Mouse (Mus musculus) intestine, embryonic 15.5 days (tissue): ENCODE data around the gene Mrvi1. TPM values are rescaled to one million over a fixed set of nuclear protein-coding genes. Genes with fewer than 3 reads are reported as not detected.
A peak's percentile ranks its signal among the peaks of the same experiment; 100 is the strongest.

Source experiments
- ATAC-seq: fragments of 200-750 bp; cut with Nextera tagmentation; 2 replicates; pipeline ENCODE4 v1.8.0; 2017; ENCODE audit warnings: moderate TSS enrichment, moderate library complexity
- H3K27ac ChIP-seq: fragments of 300-500 bp; sonication (generic); 2 replicates; pipeline ENCODE4 v1.5.1; 2015; ENCODE audit warnings: mild to moderate bottlenecking, inconsistent platforms
- H3K27me3 ChIP-seq: fragments of 300-500 bp; sonication (generic); replicated peaks from 2 replicates; pipeline ENCODE4 v1.6.1; 2015; ENCODE audit warnings: inconsistent platforms
- H3K36me3 ChIP-seq: fragments of 300-500 bp; sonication (generic); 2 replicates; pipeline ENCODE4 v1.6.1; 2015; ENCODE audit warnings: inconsistent platforms
- H3K4me1 ChIP-seq: fragments of 300-500 bp; sonication (generic); replicated peaks from 2 replicates; pipeline ENCODE4 v1.6.1; 2015; ENCODE audit warnings: inconsistent platforms
- H3K4me2 ChIP-seq: fragments of 300-500 bp; sonication (generic); replicated peaks from 2 replicates; pipeline ENCODE4 v1.6.1; 2015; ENCODE audit warnings: mild to moderate bottlenecking, inconsistent platforms
- H3K4me3 ChIP-seq: fragments of 300-500 bp; sonication (generic); replicated peaks from 2 replicates; pipeline ENCODE4 v1.5.1; 2015; ENCODE audit warnings: inconsistent platforms
- H3K9ac ChIP-seq: fragments of 300-500 bp; sonication (generic); 2 replicates; pipeline ENCODE4 v1.6.1; 2015; ENCODE audit warnings: inconsistent platforms
- H3K9me3 ChIP-seq: fragments of 300-500 bp; sonication (generic); 2 replicates; pipeline ENCODE4 v1.6.1; 2016; ENCODE audit warnings: inconsistent platforms
- WGBS: fragments of 180-500 bp; shearing (Covaris S2); methylation state at CpG from one replicate; pipeline ENCODE4 v1.1.7; 2015; 5-methylcytosine and 5-hydroxymethylcytosine counted together
- polyA plus RNA-seq: library from polyadenylated mRNA; unstranded; fragments of >200 nt; fragmentation: Nextera tagmentation; extraction: Ambion mirVana; gene quantifications from 2 replicates; pipeline ENCODE4 v1.2.1, GENCODE M21; 2015

The Mrvi1 gene
- polyA plus RNA-seq, 1 experiment from 2014 or later: 16.9 TPM

DNA sequence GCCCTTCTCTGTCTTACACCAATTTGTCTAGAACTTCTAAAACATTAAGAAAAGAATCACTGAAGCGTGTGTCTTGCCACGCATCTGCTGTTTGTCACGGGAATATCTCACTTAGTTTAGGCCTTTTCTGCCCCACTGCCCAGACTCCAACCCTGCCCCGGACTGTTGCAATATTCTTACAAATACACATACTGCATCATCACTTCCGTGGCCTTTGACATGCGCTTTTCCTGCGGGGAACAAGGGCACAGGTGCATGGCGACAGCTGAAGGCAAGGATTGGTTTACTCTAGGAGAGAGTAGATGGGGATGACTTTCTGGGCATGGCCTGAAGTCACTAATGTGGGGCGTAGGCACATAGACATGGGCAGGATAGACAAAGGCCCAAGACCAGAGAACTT is 87.6 kb downstream of the Mrvi1 start:
- H3K4me1 ChIP-seq: peaks cover 18% of the 10 kb centered on the region
- no peak overlapping the region for H3K9ac ChIP-seq
- no peak for ATAC-seq
- no peak overlapping the region for H3K4me3 ChIP-seq
- no peak overlapping the region for H3K4me2 ChIP-seq
- H3K9me3 ChIP-seq: no peaks in the 10 kb centered on the region
- peak overlapping the region; percentile 89; the same call in 1 of the 2 replicates for H3K27ac ChIP-seq
- H3K36me3 ChIP-seq: no peaks in the 10 kb centered on the region
- 72% methylated on average over 9 of the region's 9 CpGs for WGBS
- H3K27me3 ChIP-seq: no peaks in the 10 kb centered on the region

DNA sequence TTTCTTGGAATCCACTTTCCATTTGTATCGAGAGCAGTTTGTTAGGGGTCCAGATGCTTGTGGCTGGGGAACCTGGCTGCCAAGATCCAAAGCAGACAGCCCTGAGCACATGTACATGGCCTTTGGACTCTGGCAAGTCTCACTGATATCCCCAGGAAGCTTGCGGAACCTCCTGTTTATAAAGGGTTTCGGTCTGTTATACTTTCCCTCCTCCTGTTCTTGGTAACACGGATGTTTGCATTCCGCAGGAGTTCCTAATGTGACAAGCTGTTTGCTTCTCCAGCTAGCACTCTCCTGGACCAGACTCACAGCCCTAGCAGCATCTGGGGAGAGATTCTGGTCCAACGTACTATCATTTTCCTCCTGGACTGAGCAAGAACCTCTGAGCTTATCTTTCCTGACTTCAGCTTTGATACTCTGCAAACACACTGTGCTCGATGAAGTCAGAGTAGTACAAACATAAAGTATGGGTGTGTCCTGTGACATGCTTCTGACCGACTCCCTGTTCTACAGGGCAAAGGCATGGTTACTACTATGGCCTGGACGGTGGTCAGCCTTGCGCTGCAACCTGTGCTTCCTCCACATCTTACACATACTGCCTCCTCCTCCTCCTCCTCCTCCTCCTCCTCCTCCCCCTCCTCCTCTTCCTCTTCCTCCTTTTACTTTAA is 88.2 kb downstream of the Mrvi1 start:
- Histone ChIP-seq H3K9ac (no peak overlapping the region), H3K4me3 (no peak overlapping the region), H3K36me3 (no peaks in the 10 kb centered on the region), H3K27me3 (no peaks in the 10 kb centered on the region), H3K27ac (peak overlapping the region; percentile 89), H3K4me2 (peak overlapping the region; percentile 20), H3K4me1 (peaks cover 18% of the 10 kb centered on the region), H3K9me3 (no peaks in the 10 kb centered on the region)
- WGBS: 18% methylated on average over 10 of the region's 10 CpGs
- peak; percentile 93 for ATAC-seq

DNA sequence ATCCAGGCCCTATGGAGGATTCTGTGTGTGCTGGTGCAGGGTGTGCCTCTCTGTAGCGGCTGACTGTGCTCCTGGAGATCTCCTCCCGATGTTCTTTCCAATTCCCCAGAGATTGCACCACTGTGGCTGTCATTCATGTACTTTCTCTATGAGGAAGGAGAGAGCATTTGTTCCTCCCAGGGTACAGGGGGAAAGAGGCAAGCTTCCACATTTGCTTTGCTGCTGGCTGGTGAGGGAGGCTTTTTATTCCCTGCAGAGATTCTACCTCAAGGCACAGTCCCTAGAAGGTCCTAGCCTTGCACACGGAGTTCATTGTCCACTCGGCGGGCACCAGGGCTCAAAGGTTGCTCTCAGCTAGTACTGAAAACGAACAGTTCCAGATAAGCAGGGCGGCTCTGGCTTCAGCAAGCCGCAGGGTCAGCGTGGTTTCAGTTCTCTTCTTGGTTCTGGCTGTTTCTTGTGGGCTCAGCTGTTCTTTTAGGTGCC is 90.7 kb downstream of the Mrvi1 start:
- Histone ChIP-seq H3K4me1 (peaks cover 18% of the 10 kb centered on the region), H3K4me2 (peak overlapping the region; percentile 38), H3K9ac (0 out of 2 replicates have a peak overlapping the region, but pooled peaks have one; percentile 30), H3K9me3 (no peaks in the 10 kb centered on the region), H3K27me3 (no peaks in the 10 kb centered on the region), H3K4me3 (no peak overlapping the region), H3K27ac (peak overlapping the region; percentile 81), H3K36me3 (0 out of 2 replicates have a peak, but pooled peaks cover 5% of the 10 kb centered on the region)
- 57% methylated on average over 9 of the region's 9 CpGs for WGBS
- ATAC-seq: peak; percentile 78

DNA sequence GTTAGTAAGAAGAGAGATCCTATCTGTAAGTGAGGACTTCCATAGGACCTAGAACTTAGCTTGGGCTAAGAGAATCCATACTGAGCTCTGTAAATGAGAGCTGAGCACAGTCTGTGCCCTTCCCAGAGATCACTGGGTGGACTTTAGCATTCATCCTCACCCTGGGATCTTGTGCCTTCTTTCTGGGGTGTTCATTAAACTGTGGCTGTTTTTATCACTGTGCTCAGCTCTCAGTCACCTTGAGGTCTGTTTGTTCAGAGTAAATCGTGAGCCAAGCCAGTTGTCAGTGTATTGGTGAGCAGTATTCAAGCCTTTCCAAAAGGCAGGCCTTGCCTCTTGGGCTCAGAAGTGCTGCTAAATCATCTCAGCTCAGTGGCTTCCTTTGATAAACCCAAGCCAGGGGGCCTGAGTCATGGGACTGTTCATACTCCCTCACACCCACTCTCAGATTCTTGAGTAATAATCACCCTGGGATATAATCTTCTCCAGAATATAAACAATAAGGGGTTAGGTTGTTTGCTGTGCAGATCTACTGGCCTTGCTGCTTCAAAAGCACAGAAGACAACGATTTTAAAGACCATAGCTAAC is 100.4 kb downstream of the Mrvi1 start:
- Histone ChIP-seq H3K36me3 (0 out of 2 replicates have a peak, but pooled peaks cover 3% of the 10 kb centered on the region), H3K4me3 (no peak overlapping the region), H3K9me3 (no peaks in the 10 kb centered on the region), H3K9ac (no peak overlapping the region), H3K27me3 (no peaks in the 10 kb centered on the region), H3K4me2 (no peak overlapping the region), H3K4me1 (no peaks in the 10 kb centered on the region), H3K27ac (peak overlapping the region; percentile 19)
- 50% methylated on average over 2 of the region's 2 CpGs for WGBS
- ATAC-seq: peak; percentile 89

DNA sequence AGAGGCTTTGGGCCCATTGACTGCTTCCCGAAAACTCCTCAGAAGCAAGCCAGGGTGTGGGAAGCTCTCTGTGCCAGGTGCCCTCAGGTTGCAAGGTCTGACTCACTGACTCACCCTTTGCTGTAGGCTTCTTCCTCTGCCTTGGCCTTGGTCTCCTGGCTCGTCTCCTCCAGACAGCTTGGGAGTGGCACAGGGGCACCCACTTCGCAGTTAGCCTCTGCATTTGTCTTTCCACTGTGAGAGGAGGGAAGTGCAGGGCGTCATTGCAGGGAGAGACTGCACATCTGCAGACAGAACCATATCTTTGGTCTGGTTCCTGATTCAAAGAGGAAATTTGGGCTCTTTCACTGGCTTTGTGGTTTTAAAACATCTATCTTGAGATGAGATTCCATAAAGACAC is 104.2 kb downstream of the Mrvi1 start:
- Histone ChIP-seq H3K4me2 (no peak overlapping the region), H3K27me3 (no peaks in the 10 kb centered on the region), H3K9me3 (no peaks in the 10 kb centered on the region), H3K4me3 (no peak overlapping the region), H3K9ac (no peak overlapping the region), H3K4me1 (no peaks in the 10 kb centered on the region), H3K36me3 (peaks cover 6% of the 10 kb centered on the region; the same call in 1 of the 2 replicates), H3K27ac (no peak overlapping the region)
- WGBS: 76% methylated on average over 4 of the region's 4 CpGs
- no peak for ATAC-seq

DNA sequence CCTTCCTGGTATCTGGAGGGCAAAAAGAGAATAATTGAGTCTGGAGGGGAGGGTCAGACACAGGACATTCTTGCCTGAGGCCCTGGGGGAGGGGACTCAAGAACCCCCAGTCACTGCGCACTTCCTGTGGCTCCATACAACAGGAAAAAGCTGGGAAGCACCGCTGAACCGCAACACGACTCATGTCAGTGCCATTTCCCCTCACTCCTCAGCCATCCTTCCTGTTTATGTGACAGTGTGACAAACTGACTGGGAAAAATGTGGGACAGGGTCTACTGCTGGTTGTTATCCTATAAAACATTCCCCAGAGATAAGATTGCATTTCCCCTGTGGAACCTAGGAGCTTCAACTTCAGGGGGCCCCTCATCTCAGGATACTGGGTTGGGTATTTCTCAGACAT is 105.3 kb downstream of the Mrvi1 start:
- Histone ChIP-seq H3K4me3 (no peak overlapping the region), H3K27ac (no peak overlapping the region), H3K9me3 (no peaks in the 10 kb centered on the region), H3K4me1 (no peaks in the 10 kb centered on the region), H3K4me2 (no peak overlapping the region), H3K27me3 (no peaks in the 10 kb centered on the region), H3K9ac (no peak overlapping the region), H3K36me3 (peaks cover 5% of the 10 kb centered on the region; the same call in 1 of the 2 replicates)
- no peak for ATAC-seq
- 71% methylated on average over 4 of the region's 4 CpGs for WGBS

DNA sequence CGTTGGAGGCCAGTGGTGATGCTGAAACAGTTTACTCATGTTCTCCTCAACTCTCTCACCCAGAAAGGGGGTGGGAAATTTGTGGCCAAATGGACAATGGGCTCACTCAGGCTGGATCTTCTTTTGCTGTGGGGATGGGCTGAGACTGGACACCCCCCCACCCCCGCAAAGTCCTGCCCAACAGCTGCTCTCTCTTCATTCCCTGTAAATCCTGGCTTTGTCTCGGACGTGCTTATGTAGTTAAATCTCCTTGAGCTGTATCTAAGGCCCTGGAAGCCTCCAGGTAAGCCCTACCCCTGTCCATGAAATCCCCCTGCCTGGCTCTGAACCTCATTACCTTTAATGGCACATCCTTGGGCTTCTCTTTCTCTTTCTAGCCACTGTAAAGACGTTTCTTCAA is 113.5 kb downstream of the Mrvi1 start:
- H3K9ac ChIP-seq: no peak overlapping the region
- no peaks in the 10 kb centered on the region for H3K36me3 ChIP-seq
- H3K4me3 ChIP-seq: no peak overlapping the region
- no peak overlapping the region for H3K4me2 ChIP-seq
- WGBS: 75% methylated on average over 5 of the region's 5 CpGs
- H3K27me3 ChIP-seq: no peaks in the 10 kb centered on the region
- peaks cover 12% of the 10 kb centered on the region for H3K4me1 ChIP-seq
- no peak overlapping the region for H3K27ac ChIP-seq
- H3K9me3 ChIP-seq: no peaks in the 10 kb centered on the region
- ATAC-seq: no peak

DNA sequence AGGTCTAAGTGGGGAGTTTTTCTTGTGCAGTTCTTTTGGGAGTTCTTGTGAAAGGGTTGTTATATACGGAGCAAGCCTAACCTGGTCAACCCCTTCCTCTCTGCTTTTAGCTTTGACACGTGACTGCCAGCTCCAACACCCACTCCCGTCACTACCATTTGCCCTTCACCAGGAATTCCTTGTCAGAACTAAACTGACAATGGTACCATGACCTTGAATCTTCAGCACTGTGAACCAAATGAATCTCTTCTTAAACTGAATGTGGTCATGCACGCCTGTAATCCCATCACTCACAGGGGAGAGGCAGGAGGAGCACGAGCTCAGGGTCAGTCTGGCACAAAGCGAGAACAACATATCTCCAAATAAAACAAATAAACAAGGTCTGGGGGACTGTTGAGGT is 115.1 kb downstream of the Mrvi1 start:
- Histone ChIP-seq H3K27me3 (no peaks in the 10 kb centered on the region), H3K9me3 (no peaks in the 10 kb centered on the region), H3K9ac (no peak overlapping the region), H3K4me1 (peaks cover 12% of the 10 kb centered on the region), H3K4me3 (no peak overlapping the region), H3K27ac (no peak overlapping the region), H3K4me2 (no peak overlapping the region), H3K36me3 (no peaks in the 10 kb centered on the region)
- no peak for ATAC-seq
- 87% methylated on average over 6 of the region's 6 CpGs for WGBS

DNA sequence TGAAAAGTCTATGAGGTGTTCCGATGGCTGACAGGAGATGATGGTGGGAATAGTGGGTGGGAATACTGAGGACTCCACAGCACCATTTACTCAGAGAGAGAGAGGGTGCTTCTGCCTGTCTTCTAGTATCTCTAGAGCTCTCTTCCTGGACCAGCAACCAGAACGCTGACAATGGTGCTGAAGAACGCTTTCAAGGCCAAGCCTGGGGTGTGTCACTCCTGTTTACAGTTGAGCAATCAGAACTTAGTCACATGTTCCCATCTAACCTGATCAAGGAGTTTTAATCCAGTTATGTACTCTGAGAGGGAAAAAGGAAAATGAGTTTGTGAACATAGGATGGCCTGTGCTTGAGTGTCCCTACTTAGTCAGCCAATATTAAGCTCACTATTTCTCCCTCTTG is 116.2 kb downstream of the Mrvi1 start:
- ATAC-seq: peak; percentile 77
- WGBS: 63% methylated on average over 3 of the region's 3 CpGs
- H3K4me2 ChIP-seq: no peak overlapping the region

DNA sequence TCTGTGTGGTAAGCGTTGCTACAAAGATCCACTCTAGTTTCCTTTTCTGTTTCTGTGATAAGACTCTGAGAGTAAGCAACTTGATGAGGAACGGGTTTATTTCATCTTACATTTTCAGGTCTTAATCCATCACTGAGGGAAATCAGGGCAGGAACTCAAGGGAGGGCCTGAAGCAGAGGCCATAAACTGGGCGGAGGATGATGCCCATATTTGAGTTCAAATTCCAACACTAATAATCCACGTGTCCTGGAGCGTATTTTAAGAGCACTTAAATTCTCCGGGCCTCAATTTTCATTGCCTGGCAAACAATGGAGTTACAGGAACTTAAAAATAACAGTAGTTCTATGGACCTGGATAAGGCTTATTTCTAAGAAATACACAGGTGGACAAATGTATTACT is 116.7 kb downstream of the Mrvi1 start:
- Histone ChIP-seq H3K9ac (no peak overlapping the region), H3K27ac (peak overlapping the region; percentile 75; the same call in 1 of the 2 replicates), H3K4me1 (peaks cover 12% of the 10 kb centered on the region), H3K27me3 (no peaks in the 10 kb centered on the region), H3K4me3 (no peak overlapping the region), H3K9me3 (no peaks in the 10 kb centered on the region), H3K36me3 (no peaks in the 10 kb centered on the region), H3K4me2 (peak overlapping the region; percentile 32; the same call in 1 of the 2 replicates)
- peak; percentile 90 for ATAC-seq
- WGBS: 38% methylated on average over 6 of the region's 6 CpGs

More for the DNA sequence above, 116.2 kb downstream of the Mrvi1 start:
- H3K27me3 ChIP-seq: no peaks in the 10 kb centered on the region
- H3K27ac ChIP-seq: peak overlapping the region; percentile 67
- H3K9me3 ChIP-seq: no peaks in the 10 kb centered on the region
- no peak overlapping the region for H3K9ac ChIP-seq
- no peaks in the 10 kb centered on the region for H3K36me3 ChIP-seq
- H3K4me1 ChIP-seq: peaks cover 12% of the 10 kb centered on the region
- no peak overlapping the region for H3K4me3 ChIP-seq

DNA sequence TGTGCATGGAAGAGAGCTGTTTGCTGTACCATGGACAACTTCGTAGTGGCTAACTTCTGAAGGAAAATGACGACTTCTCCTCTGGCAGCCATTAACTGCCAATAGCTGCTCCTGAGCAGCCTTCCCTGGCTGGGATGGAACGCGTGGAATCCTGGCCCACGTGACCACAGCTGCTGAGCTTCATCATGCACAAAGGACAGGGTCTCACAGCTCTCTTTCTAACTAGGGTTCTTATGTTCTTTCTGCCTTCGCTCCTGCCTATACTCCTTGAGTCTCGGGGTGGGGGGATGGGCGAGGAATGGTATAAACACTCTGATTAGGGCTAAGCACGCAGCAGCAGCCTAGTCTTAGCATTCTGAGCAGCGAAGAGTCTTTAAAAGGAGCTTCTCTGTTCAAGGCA is 117.2 kb downstream of the Mrvi1 start:
- Histone ChIP-seq H3K9me3 (no peaks in the 10 kb centered on the region), H3K9ac (no peak overlapping the region), H3K4me2 (peak overlapping the region; percentile 32), H3K4me3 (no peak overlapping the region), H3K4me1 (peaks cover 15% of the 10 kb centered on the region), H3K27ac (peak overlapping the region; percentile 75), H3K27me3 (no peaks in the 10 kb centered on the region), H3K36me3 (no peaks in the 10 kb centered on the region)
- 22% methylated on average over 10 of the region's 10 CpGs for WGBS
- peak; percentile 48 for ATAC-seq

DNA sequence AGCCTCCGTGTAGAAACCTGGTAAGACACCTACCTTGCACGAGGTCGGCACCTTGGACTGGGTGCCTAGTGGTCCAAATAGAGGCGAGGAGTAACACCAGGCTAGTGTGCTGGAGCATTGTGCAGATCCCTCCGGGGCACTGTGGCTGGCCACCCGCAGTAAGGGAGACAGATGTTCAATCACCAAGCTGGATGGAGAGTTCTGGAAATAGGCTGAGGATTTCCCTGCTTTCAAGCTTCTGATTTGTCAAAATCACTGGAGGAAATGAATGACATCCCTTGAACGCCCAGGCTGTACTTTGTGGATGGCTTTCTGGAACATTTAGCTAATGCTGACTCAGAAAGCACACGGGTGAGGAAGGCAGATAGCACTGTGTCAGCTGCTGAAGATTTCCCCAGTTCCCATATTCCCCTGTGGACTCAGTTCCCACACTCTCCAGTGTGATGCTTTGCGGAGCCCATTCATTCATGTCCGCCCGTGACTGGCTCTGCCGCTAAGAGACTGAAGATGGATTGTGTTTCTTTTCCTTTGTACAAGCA is 119.4 kb downstream of the Mrvi1 start, which contains the start of gene Lyve1:
Gene Lyve1 (minus strand): TSS at position 489 of the 539 bp plus-strand sequence.
- no peaks in the 10 kb centered on the region for H3K36me3 ChIP-seq
- H3K27ac ChIP-seq: no peak within 1 kb of the TSS
- WGBS: 71% methylated on average over 12 of the region's 12 CpGs
- no peaks in the 10 kb centered on the region for H3K27me3 ChIP-seq
- no peak within 1 kb of the TSS for H3K4me2 ChIP-seq
- H3K4me3 ChIP-seq: no peak within 1 kb of the TSS
- no peak within 1 kb of the TSS for H3K9ac ChIP-seq
- peaks cover 22% of the 10 kb centered on the region for H3K4me1 ChIP-seq
- H3K9me3 ChIP-seq: no peaks in the 10 kb centered on the region
- ATAC-seq: no peak
